Mouse (Mus musculus): ENCODE results near the gene Lgals1.

- TF ChIP-seq GABPA (IDR thresholded peaks at IDR 0.05; ENCODE audit: low read depth, low read length) (no peak), TAL1 (IDR thresholded peaks at IDR 0.05; ENCODE audit: low read length) (no peak), EP300 (IDR thresholded peaks at IDR 0.05; ENCODE audit: low read depth in 1 of 2, low read length in 2 of 2) (no peak), POLR2AphosphoS5 (IDR thresholded peaks at IDR 0.05; ENCODE audit: borderline replicate concordance, low read depth, low read length) (no peak)
Observed at GRCm38 (mm10) chr15:78892440-78892839, 34.1 kb upstream of the Lgals1 start.

Data from MEL (cell line).